Mouse (Mus musculus) heart, adult 2 months (tissue): ENCODE results near the gene Cdc42ep4.

Experiments
- CTCF ChIP-seq: fragments of 200-600 bp; IDR thresholded peaks from 2 replicates; pipeline ENCODE4 v1.8.1; 2022; ENCODE audit warnings: antibody characterized with exemption, mild to moderate bottlenecking, moderate library complexity
- EP300 ChIP-seq: fragments of 200-500 bp; IDR thresholded peaks from 2 replicates; pipeline ENCODE4 v1.6.1; 2011; ENCODE audit warnings: low read depth, low read length, control low read depth; ENCODE audit not compliant: insufficient read depth

GRCm38 (mm10) chr11:113773191-113773590, 21.5 kb upstream of the Cdc42ep4 start:
- TF ChIP-seq CTCF (no peak), EP300 (no peak)
